Mouse (Mus musculus): ENCODE data around the gene Kcnk4.

DNA sequence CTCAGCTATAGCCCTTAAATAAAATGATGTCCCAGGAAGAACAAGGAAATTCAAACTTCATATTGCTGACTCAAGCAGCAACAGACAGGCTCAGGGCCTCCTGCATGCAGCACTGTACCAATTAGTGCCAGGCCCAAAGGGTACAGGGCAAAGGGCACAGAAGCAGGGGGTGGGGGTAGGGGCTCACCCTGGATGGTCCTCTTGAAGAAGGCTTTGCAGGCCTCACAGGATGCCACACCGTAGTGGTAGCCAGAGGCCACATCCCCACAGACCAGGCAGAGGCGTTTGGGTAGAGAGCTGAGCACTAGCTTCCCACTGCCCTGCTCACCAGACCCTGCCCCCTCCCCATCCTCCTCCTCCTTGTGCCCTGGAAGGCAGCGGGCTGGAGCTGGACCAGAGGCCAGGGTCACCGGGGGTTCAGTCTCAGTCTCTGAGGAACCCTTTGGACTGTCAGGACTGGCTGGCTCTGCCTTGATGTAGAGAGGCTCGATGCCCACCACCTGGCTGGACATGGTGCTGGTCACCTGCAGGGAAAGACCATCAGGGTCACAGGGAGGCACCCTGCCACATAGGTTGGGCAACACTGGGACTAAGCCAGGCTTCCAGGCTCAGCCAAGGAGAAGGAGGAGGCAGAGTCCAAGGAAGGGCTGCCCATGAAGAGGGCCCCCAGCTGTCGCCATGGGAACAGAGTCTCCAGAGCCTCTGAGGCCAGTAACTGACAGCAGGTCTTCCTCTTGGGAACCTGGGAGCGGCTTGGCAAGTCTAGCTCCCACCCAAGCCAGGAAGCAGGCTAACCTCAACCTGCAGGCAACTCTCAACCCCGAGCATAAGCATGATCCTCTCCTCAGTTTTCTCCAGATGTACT is 14.2 kb downstream of the Kcnk4 start:
- TF ChIP-seq POLR2A (IDR thresholded peaks at IDR 0.05; ENCODE audit: extremely low read depth, insufficient read depth, low read length) (no peak), CTCF (IDR thresholded peaks at IDR 0.05; ENCODE audit: low read depth, low read length) (no peak)
